Mouse (Mus musculus) liver, embryonic 14.5 days (tissue): ENCODE measurements at regions not wholly inside any gene's neighbourhood (a gene's known extent, or its start where the extent isn't known, plus 50 kb on each side); places are given as distances from the start of the nearest gene placed in this dataset.
"Not testable (repeated sequence)": the region's sequence is repeated elsewhere in the genome, so short reads cannot be mapped to it uniquely, and the experiment has no call there.

Experiments used
- CTCF ChIP-seq: IDR thresholded peaks from 2 replicates; pipeline ENCODE4 v1.5.1; 2016; ENCODE audit warnings: antibody characterized with exemption, low read depth, control low read depth
- EP300 ChIP-seq: IDR thresholded peaks from 2 replicates; pipeline ENCODE4 v1.6.1; 2016; ENCODE audit warnings: antibody characterized with exemption, low read depth

DNA sequence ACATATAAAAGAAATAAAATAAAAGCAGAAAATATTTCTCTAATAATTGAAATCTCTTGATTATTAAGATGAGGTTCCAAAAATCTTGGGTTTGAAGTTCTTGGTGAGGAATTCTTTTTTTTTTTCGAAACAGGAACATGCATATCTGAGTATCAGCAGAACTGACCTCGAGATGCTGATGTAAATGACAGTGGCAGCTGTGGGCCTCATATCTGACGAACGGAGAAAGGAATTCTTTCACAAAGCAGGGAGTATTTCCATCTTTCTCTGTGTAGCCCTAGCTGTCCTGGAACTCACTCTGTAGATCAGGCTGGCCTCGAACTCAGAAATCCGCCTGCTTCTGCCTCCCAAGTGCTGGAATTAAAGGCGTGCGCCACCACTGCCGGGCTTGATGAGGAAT is 86.0 kb upstream of the Gmds start:
- not testable (repeated sequence) for TF ChIP-seq EP300, CTCF
